Mouse (Mus musculus) hindlimb bud, embryonic 11.5 days (tissue): ENCODE data around the gene Crtap.
"Not testable (repeated sequence)": the region's sequence is repeated elsewhere in the genome, so short reads cannot be mapped to it uniquely, and the experiment has no call there.

Source experiments
- DNase-seq: peaks from one replicate; pipeline ENCODE4 v3.0.0-alpha.2; 2012; ENCODE audit warnings: low read depth, low spot score; ENCODE audit errors: extremely low spot score

Crtap gene

DNA sequence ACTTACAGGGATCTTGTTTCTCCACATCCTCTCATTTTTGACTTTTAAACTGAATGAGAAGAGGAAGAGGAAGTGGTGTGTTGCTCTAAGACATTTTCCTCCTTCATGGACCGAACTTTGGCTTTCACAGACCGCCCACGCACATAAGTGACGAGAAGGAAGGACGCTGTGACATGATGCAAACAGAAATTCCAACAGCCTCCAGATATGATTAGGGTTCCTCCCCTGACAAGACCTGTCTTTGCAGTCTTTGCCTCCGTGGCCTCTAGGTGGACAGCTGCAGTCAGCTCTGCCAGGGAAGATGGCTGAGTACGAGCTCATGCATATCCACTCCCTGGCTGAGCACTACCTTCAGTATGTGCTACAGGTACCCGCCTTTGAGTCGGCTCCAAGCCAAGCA is 60.6 kb downstream of the Crtap start, which contains the start of gene Bcl2a1c:
TSS of gene Bcl2a1c (plus strand) at position 281 of the 400 bp plus-strand sequence.
- DNase-seq, result not testable (repeated sequence)

DNA sequence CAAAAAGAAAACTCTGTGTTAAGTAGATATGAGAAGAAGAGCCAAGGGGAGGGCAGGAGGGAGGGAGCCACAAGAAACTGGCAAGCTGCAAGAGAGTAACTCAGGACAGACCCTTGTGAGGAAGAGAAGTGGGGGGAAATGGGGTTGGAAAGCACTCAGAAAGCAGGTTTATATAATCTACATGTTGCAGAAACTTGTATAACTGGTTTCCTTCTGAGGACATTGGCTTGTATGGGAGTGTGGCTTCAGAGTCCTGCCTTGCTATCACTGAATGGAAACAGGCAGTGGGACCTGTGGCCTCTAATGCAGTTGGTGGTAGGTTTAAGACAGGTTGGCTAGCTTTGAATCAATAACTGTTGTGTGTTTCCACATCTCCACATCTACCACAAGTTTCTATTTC is 62.1 kb downstream of the Crtap start:
- DNase-seq, result not testable (repeated sequence)

DNA sequence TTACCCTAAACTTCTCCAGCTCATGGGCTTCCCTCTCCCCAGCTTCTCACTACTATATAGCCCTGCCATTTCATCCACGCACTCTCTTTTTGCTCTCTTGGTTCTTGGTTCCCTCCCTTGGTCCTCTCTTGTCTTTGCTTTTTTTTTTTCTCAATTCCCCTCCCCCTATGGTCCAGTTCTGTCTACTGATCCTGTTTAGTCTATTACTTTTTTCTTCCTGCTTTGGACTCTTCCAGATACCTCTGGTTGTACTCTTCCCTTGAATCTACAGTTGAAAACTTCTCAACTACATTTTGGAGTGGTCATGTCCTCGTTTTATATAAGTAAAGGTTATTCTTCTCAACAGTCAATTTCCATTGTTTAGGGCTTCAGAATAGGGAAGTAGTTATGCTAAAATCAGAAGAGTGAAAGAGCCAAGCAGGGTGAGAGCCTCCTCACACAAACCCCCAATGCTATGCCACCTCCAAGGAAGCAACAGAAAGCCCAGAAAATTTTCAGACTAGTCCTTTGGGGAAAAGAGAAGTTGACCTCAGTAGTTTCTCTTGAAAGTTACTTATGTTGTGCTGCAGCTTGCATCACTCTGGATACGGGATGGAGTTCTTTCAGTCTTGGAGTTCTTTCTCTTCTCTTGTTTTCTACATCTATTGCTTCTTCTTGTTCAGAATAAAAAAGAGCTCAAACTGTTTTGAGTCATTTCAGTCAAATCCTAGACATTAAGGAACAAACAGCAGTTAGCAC is 64.3 kb downstream of the Crtap start:
- no peak for DNase-seq
